Mouse (Mus musculus) heart, postnatal 0 days (tissue): ENCODE measurements around the gene Hc.

Experiments
- CTCF ChIP-seq: IDR thresholded peaks from 2 replicates; pipeline ENCODE4 v1.5.1; 2016; ENCODE audit warnings: antibody characterized with exemption, control low read depth, low read depth
- EP300 ChIP-seq: IDR thresholded peaks from 2 replicates; pipeline ENCODE4 v1.6.1; 2016; ENCODE audit warnings: antibody characterized with exemption, low read depth

GRCm38 (mm10) chr2:34941061-34941675 lies 120.1 kb downstream of the Hc start:
- TF ChIP-seq CTCF (no peak), EP300 (no peak)
